Mouse (Mus musculus): ENCODE measurements around the gene Ascc2. TPM values are rescaled to one million over a fixed set of nuclear protein-coding genes. Genes with fewer than 3 reads are reported as not detected.

The Ascc2 gene
- polyA plus RNA-seq, 1 experiment from 2014 or later: 21.1 TPM

DNA sequence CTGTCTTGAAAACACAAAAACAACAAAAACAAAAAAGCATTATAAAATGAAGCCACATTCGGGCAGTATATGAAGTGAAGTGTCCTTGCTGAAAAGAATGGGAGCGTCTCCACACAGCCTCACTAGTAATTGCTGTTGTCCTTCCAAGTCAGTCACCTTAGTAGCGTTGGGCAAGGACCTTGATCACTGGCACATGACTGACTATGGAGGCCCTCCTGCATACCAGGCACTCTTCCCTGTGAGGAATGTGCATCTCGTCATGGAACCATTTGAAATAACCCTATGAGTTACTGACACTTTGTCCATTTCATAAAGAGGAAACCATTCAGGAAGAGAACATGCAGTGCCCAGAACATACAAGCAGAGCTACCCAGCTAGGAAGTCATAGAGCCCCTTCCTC is 34.2 kb downstream of the Ascc2 start:
- Histone ChIP-seq H3K27me3 (ENCODE audit: control insufficient read depth, insufficient read depth, low read length) (no peaks in the 10 kb centered on the region), H3K4me2 (ENCODE audit: low read depth, low read length) (no peak overlapping the region), H3K9ac (ENCODE audit: low read length) (no peak overlapping the region), H3K27ac (ENCODE audit: low read length) (no peak overlapping the region), H3K4me3 (ENCODE audit: low read length) (no peak overlapping the region), H3K4me1 (ENCODE audit: control insufficient read depth, insufficient read depth, low read length) (peaks cover 5% of the 10 kb centered on the region), H3K9me3 (replicated peaks; ENCODE audit: control insufficient read depth, low read length) (no peaks in the 10 kb centered on the region), H3K36me3 (ENCODE audit: control insufficient read depth, insufficient read depth) (peaks cover 13% of the 10 kb centered on the region)
- 61% methylated on average over 4 of the region's 4 CpGs for WGBS
- ATAC-seq (replicated peaks; ENCODE audit: extremely low read depth, insufficient read depth, low FRiP score): 0 out of 2 replicates have a peak, but pooled peaks have one; percentile 55

DNA sequence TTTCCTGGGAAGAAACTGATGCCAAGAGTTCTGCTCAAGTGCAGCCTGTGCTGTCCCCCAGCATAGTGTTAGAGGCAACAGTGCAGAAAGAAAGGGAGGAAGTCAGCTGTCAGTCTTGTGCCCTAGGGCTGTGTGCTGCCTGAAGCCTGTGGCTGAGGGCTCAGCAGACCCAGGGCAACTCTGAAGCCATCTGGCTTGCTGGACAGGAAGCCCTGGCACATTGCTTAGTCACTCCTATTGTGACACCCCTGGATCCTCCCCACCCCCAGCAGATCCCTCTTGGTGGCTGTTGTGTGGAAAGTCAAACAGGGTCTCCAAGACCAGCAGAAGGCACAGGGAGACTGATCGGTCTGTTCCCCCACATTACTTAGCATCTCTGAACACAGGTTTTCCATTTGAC is 37.0 kb downstream of the Ascc2 start:
- peaks cover 13% of the 10 kb centered on the region for H3K36me3 ChIP-seq (ENCODE audit: control insufficient read depth, insufficient read depth)
- WGBS: 96% methylated on average over 1 of the region's 1 CpGs
- 0 out of 2 replicates have a peak, but pooled peaks have one; percentile 23 for ATAC-seq (replicated peaks; ENCODE audit: extremely low read depth, insufficient read depth, low FRiP score)

DNA sequence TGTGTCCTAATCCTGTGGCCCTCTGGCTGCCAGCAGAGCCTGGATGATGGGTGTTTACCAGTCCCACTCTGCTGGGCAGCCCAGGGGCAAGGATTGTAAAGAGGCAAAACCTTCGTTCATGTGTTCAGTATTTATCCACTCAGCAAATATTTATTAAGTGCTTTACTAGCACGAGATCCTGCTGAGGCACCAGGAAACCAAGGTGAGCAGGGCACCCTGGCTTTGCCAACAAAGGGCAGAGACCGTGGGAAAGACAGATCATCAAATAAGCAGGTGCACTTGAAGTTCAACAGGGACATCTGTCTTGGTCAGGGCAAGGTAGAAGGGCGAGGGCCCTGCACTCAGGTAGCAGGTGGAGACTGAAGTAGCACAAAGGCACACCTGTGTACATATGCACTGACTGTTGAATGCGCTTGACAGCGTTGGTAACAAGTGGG is 37.6 kb downstream of the Ascc2 start:
- peaks cover 13% of the 10 kb centered on the region for H3K36me3 ChIP-seq (ENCODE audit: control insufficient read depth, insufficient read depth)
- H3K9ac ChIP-seq (ENCODE audit: low read length): no peak overlapping the region
- H3K4me2 ChIP-seq (ENCODE audit: low read depth, low read length): no peak overlapping the region
- 83% methylated on average over 6 of the region's 6 CpGs for WGBS
- H3K9me3 ChIP-seq (replicated peaks; ENCODE audit: control insufficient read depth, low read length): no peaks in the 10 kb centered on the region
- H3K27ac ChIP-seq (ENCODE audit: low read length): no peak overlapping the region
- H3K4me1 ChIP-seq (ENCODE audit: control insufficient read depth, insufficient read depth, low read length): peaks cover 5% of the 10 kb centered on the region
- H3K27me3 ChIP-seq (ENCODE audit: control insufficient read depth, insufficient read depth, low read length): no peaks in the 10 kb centered on the region
- ATAC-seq (replicated peaks; ENCODE audit: extremely low read depth, insufficient read depth, low FRiP score): no peak
- H3K4me3 ChIP-seq (ENCODE audit: low read length): no peak overlapping the region

More for the DNA sequence above, 37.0 kb downstream of the Ascc2 start:
- Histone ChIP-seq H3K4me1 (ENCODE audit: control insufficient read depth, insufficient read depth, low read length) (peaks cover 5% of the 10 kb centered on the region), H3K4me2 (ENCODE audit: low read depth, low read length) (no peak overlapping the region), H3K27me3 (ENCODE audit: control insufficient read depth, insufficient read depth, low read length) (no peaks in the 10 kb centered on the region), H3K4me3 (ENCODE audit: low read length) (no peak overlapping the region), H3K9ac (ENCODE audit: low read length) (no peak overlapping the region), H3K9me3 (replicated peaks; ENCODE audit: control insufficient read depth, low read length) (no peaks in the 10 kb centered on the region), H3K27ac (ENCODE audit: low read length) (no peak overlapping the region)

DNA sequence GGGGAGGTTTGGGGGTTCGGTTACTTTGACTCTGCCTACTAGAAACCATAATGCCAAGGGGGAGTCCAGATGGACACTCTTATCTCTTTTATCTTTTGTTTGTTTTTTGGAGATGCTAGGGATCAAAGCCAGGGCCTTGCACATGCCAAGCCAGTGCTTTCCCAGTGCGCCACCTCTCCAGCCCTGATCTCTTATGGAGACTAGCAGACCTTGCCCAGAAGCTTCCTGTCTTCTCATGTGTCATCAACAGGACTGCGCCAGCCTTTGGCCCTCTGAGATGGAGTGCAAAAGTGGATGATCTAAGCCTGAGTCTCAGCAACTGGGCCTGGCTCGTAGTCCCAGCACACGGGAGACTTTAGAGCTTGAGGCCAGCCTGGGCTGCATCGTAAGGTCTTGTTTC is 38.1 kb downstream of the Ascc2 start:
- 83% methylated on average over 6 of the region's 6 CpGs for WGBS
- no peak for ATAC-seq (replicated peaks; ENCODE audit: extremely low read depth, insufficient read depth, low FRiP score)
- Histone ChIP-seq H3K27ac (ENCODE audit: low read length) (no peak overlapping the region), H3K36me3 (ENCODE audit: control insufficient read depth, insufficient read depth) (peaks cover 14% of the 10 kb centered on the region), H3K9ac (ENCODE audit: low read length) (no peak overlapping the region), H3K27me3 (ENCODE audit: control insufficient read depth, insufficient read depth, low read length) (no peaks in the 10 kb centered on the region), H3K4me1 (ENCODE audit: control insufficient read depth, insufficient read depth, low read length) (peaks cover 5% of the 10 kb centered on the region), H3K4me3 (ENCODE audit: low read length) (no peak overlapping the region), H3K9me3 (replicated peaks; ENCODE audit: control insufficient read depth, low read length) (no peaks in the 10 kb centered on the region), H3K4me2 (ENCODE audit: low read depth, low read length) (no peak overlapping the region)

DNA sequence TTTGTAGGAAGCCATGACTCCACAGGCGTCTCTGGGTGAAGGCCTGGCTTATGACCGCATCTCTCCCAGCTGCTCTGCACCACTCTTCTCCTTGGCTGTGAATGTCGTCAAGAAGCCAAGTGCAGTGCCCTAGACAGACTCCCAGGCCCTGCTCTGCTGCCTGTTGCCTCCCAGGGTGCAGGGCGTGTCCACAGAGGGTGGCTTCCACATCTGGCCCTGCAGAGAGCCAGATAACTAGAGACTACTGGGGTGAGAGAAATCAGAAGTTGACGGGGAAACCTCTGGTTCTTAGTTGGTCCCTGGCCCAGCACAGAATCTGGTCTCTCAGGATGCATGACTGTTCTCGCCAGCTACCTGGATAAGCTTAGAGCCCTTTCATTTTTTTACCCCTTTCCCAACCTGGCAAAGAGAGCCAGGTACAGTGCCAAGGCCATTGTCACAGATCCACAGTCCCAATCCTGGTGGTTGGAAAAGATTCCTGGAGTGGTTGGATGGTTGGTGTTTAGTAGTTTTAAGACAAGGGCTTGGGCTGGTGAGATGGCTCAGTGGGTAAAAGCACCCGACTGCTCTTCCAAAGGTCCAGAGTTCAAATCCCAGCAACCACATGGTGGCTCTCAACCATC is 39.8 kb downstream of the Ascc2 start:
- H3K9ac ChIP-seq (ENCODE audit: low read length): no peak overlapping the region
- H3K4me2 ChIP-seq (ENCODE audit: low read depth, low read length): no peak overlapping the region
- no peak overlapping the region for H3K27ac ChIP-seq (ENCODE audit: low read length)
- peaks cover 24% of the 10 kb centered on the region for H3K36me3 ChIP-seq (ENCODE audit: control insufficient read depth, insufficient read depth)
- no peaks in the 10 kb centered on the region for H3K9me3 ChIP-seq (replicated peaks; ENCODE audit: control insufficient read depth, low read length)
- H3K4me3 ChIP-seq (ENCODE audit: low read length): no peak overlapping the region
- H3K27me3 ChIP-seq (ENCODE audit: control insufficient read depth, insufficient read depth, low read length): no peaks in the 10 kb centered on the region
- no peaks in the 10 kb centered on the region; the same call in 1 of the 2 replicates for H3K4me1 ChIP-seq (ENCODE audit: control insufficient read depth, insufficient read depth, low read length)
- no peak for ATAC-seq (replicated peaks; ENCODE audit: extremely low read depth, insufficient read depth, low FRiP score)
- WGBS: 91% methylated on average over 7 of the region's 7 CpGs

DNA sequence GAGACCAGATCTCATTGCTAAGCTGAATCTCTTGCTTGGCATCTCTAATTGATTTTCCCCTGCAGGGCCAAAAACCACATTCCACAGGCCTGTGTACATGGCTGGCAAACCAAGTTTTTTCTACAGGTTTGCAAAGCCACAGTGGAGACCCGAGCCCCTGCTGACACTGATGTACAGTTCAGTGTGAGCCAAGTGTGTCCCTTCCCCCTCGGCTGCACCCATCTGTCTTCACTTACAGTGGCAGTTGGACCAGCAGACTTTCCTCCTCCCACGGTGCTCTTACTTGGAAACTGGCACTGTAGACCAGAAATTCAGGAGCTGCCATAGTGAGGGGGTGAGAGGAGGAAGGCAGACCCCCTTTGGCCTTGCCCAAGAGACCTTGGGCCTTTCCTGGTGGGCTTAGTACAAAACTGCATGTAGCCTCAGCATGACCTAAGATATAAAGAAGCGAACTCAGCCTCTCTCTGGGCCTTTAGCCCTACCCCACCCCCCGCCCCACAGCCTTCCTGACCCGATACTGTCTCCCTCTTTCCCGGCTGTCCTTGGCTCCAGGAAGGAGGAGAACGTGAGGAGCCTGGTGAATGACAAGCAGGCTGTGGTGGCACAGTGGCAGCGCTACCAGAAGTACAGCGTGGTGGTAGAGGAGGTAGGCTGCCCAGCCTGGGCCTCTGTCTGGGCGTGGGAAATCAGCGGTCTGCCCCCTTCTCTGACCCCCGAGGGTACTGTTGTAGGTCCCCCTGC is 41.3 kb downstream of the Ascc2 start:
- H3K4me2 ChIP-seq (ENCODE audit: low read depth, low read length): no peak overlapping the region
- H3K9me3 ChIP-seq (replicated peaks; ENCODE audit: control insufficient read depth, low read length): no peaks in the 10 kb centered on the region
- H3K27me3 ChIP-seq (ENCODE audit: control insufficient read depth, insufficient read depth, low read length): no peaks in the 10 kb centered on the region
- H3K4me3 ChIP-seq (ENCODE audit: low read length): no peak overlapping the region
- H3K9ac ChIP-seq (ENCODE audit: low read length): no peak overlapping the region
- H3K27ac ChIP-seq (ENCODE audit: low read length): no peak overlapping the region
- H3K36me3 ChIP-seq (ENCODE audit: control insufficient read depth, insufficient read depth): peaks cover 23% of the 10 kb centered on the region
- ATAC-seq (replicated peaks; ENCODE audit: extremely low read depth, insufficient read depth, low FRiP score): no peak
- 68% methylated on average over 13 of the region's 13 CpGs for WGBS
- H3K4me1 ChIP-seq (ENCODE audit: control insufficient read depth, insufficient read depth, low read length): no peaks in the 10 kb centered on the region; the same call in 1 of the 2 replicates

DNA sequence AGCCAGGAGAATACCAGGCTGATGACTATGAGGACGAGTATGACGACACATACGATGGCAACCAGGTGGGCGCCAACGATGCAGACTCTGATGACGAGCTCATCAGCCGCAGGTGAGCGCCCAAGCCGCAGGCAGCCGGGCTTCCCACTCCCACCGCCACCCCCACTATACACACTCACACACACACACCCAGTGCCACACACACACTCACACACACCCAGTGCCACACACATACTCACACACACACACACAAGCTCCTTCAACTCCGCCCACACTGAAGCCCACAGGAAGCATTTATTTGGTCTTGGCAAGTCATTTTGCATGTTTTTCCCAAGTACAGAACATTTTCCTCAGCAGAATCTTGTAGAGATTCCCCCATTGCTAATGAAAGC is 41.9 kb downstream of the Ascc2 start:
- Histone ChIP-seq H3K9me3 (replicated peaks; ENCODE audit: control insufficient read depth, low read length) (no peaks in the 10 kb centered on the region), H3K27me3 (ENCODE audit: control insufficient read depth, insufficient read depth, low read length) (no peaks in the 10 kb centered on the region), H3K4me1 (ENCODE audit: control insufficient read depth, insufficient read depth, low read length) (no peaks in the 10 kb centered on the region; the same call in 1 of the 2 replicates), H3K4me3 (ENCODE audit: low read length) (no peak overlapping the region), H3K27ac (ENCODE audit: low read length) (no peak overlapping the region), H3K9ac (ENCODE audit: low read length) (no peak overlapping the region), H3K4me2 (ENCODE audit: low read depth, low read length) (no peak overlapping the region), H3K36me3 (ENCODE audit: control insufficient read depth, insufficient read depth) (peaks cover 23% of the 10 kb centered on the region)
- WGBS: 95% methylated on average over 12 of the region's 12 CpGs
- ATAC-seq (replicated peaks; ENCODE audit: extremely low read depth, insufficient read depth, low FRiP score): no peak

DNA sequence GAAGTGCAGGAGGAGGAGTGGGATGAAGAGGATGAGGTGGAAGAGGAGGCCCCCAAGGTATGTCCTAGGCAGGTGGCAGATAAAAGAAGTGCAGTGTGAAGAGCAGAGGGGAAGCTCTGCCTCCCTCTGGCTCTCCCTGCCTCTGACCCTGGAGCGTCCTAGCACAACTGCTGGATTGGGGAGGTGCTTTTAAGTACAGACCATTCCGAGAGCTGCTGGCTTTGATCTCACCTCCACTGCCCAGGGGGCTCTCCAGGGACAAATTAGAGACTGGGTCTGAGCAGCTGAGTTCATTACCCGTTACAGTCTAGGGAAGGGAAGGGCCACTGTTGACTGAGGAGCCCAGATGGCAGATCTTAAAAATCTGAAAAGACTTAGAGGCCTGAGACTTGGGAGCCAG is 42.6 kb downstream of the Ascc2 start:
- WGBS: 48% methylated on average over 3 of the region's 3 CpGs
- no peak overlapping the region for H3K27ac ChIP-seq (ENCODE audit: low read length)
- H3K36me3 ChIP-seq (ENCODE audit: control insufficient read depth, insufficient read depth): peaks cover 23% of the 10 kb centered on the region
- no peak overlapping the region for H3K4me2 ChIP-seq (ENCODE audit: low read depth, low read length)
- no peaks in the 10 kb centered on the region for H3K9me3 ChIP-seq (replicated peaks; ENCODE audit: control insufficient read depth, low read length)
- H3K27me3 ChIP-seq (ENCODE audit: control insufficient read depth, insufficient read depth, low read length): no peaks in the 10 kb centered on the region
- H3K4me1 ChIP-seq (ENCODE audit: control insufficient read depth, insufficient read depth, low read length): peaks cover 2% of the 10 kb centered on the region
- H3K9ac ChIP-seq (ENCODE audit: low read length): no peak overlapping the region
- ATAC-seq (replicated peaks; ENCODE audit: extremely low read depth, insufficient read depth, low FRiP score): no peak
- H3K4me3 ChIP-seq (ENCODE audit: low read length): no peak overlapping the region

DNA sequence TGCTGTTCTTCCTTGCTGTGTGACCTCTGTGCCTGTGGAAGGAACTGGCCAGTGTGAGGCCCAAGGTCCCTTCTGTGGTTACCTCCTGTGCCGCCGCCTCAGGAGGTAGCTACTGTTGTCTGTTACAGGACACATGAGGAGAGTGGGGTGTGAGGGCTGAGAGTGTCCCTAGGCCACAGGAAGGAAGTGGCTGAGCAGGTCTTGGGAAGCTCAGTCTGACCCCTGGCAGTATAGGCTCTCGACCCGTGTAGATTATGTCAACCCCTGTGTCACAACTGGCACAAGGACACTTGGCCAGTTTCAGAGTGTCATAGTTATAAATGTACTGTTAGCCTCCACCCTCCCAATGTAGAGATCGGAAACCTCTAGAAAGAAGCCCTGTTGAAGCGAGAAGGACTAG is 46.0 kb downstream of the Ascc2 start:
- ATAC-seq (replicated peaks; ENCODE audit: extremely low read depth, insufficient read depth, low FRiP score): no peak
- Histone ChIP-seq H3K36me3 (ENCODE audit: control insufficient read depth, insufficient read depth) (peaks cover 18% of the 10 kb centered on the region), H3K4me2 (ENCODE audit: low read depth, low read length) (no peak overlapping the region), H3K9ac (ENCODE audit: low read length) (no peak overlapping the region), H3K4me3 (ENCODE audit: low read length) (no peak overlapping the region), H3K27me3 (ENCODE audit: control insufficient read depth, insufficient read depth, low read length) (no peaks in the 10 kb centered on the region), H3K27ac (ENCODE audit: low read length) (no peak overlapping the region), H3K9me3 (replicated peaks; ENCODE audit: control insufficient read depth, low read length) (no peaks in the 10 kb centered on the region), H3K4me1 (ENCODE audit: control insufficient read depth, insufficient read depth, low read length) (peaks cover 6% of the 10 kb centered on the region)
- 85% methylated on average over 6 of the region's 6 CpGs for WGBS

Measured in heart, embryonic 16.5 days (tissue).